Mouse (Mus musculus) myocyte (in vitro differentiated cells): ENCODE measurements around the gene Il6st.

ENCODE experiments used
- E2F4 ChIP-seq: IDR thresholded peaks from one replicate; pipeline ENCODE4 v1.6.1; 2011; ENCODE audit warnings: mild to moderate bottlenecking, control low read depth, moderate library complexity; ENCODE audit not compliant: insufficient read depth
- MAX ChIP-seq: IDR thresholded peaks from one replicate; pipeline ENCODE4 v1.6.1; 2011; ENCODE audit warnings: low read depth, mild to moderate bottlenecking, control low read depth
- POLR2A ChIP-seq: IDR thresholded peaks from one replicate; pipeline ENCODE4 v1.6.1; 2011; ENCODE audit warnings: low read depth, mild to moderate bottlenecking, control low read depth, moderate library complexity; ENCODE audit not compliant: insufficient read length
- POLR2AphosphoS2 ChIP-seq: IDR thresholded peaks from one replicate; pipeline ENCODE4 v1.6.1; 2011; ENCODE audit warnings: low read depth, control low read depth; ENCODE audit not compliant: insufficient read length

DNA sequence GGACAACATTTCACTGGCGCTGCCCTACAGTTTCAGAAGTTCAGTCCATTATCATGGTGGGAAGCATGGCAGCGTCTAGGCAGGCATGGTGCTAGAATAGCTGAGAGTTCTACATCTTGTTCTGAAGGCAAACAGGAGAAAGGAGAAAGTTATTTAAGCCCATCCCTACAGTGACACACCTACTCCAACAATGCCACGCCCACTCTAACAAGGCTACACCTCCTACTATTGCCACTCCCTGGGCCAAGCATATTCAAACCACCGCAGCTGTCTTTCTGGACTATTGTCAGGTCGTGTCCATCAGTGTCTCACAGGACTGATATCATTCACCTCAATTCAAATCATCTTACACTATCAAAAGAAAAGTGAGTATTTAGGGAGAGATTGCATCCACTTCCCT, 22.8 kb downstream of the Il6st start:
- TF ChIP-seq MAX = no peak
- TF ChIP-seq POLR2A = no peak
- no peak for TF ChIP-seq POLR2AphosphoS2
- TF ChIP-seq E2F4 = no peak
